Mouse (Mus musculus) CH12.LX (cell line): ENCODE results near the gene Il31. TPM values are rescaled to one million over a fixed set of nuclear protein-coding genes. Genes with fewer than 3 reads are reported as not detected.
"Not testable (repeated sequence)": the region's sequence is repeated elsewhere in the genome, so short reads cannot be mapped to it uniquely, and the experiment has no call there.

Source experiments
- DNase-seq: peaks from one replicate; pipeline ENCODE4 v3.0.0-alpha.2; 2013; ENCODE audit errors: extremely low read depth
- H3K27ac ChIP-seq: 2 replicates; pipeline ENCODE4 v1.5.1; 2012; ENCODE audit warnings: low read depth, mild to moderate bottlenecking, control low read depth, moderate library complexity; ENCODE audit not compliant: insufficient read depth
- H3K27me3 ChIP-seq: replicated peaks from 2 replicates; pipeline ENCODE3; 2012; ENCODE audit warnings: inconsistent platforms
- H3K36me3 ChIP-seq, 2 experiments: replicated peaks in 1 of 2; 2 replicates each; pipeline versions ENCODE3 to v1.6.1; 2012; ENCODE audit warnings: inconsistent platforms in 1 of 2, low read length in 1 of 2, mild to moderate bottlenecking in 1 of 2, mixed read lengths in 1 of 2, moderate library complexity in 1 of 2; ENCODE audit not compliant: control insufficient read depth in 1 of 2, insufficient read depth in 1 of 2
- H3K4me1 ChIP-seq, 2 experiments: 2 replicates each; pipeline ENCODE4 v1.6.1; 2012; ENCODE audit warnings: inconsistent platforms in 1 of 2, moderate library complexity in 1 of 2; ENCODE audit not compliant: insufficient read depth in 2 of 2, control insufficient read depth in 1 of 2
- H3K4me2 ChIP-seq: 2 replicates; pipeline ENCODE4 v1.6.1; 2012; ENCODE audit warnings: low read depth, mild to moderate bottlenecking, control low read depth; ENCODE audit not compliant: poor library complexity, insufficient read depth, severe bottlenecking
- H3K4me3 ChIP-seq, 3 experiments: fragments of 150-350 bp in 1 of 3; sonication (generic) in 1 of 3; replicated peaks in 1 of 3; 2 replicates each; pipeline versions ENCODE3 to v1.5.1; 2011 to 2012; ENCODE audit warnings: low read depth in 2 of 3, low read length in 2 of 3, mild to moderate bottlenecking in 2 of 3, moderate library complexity in 2 of 3, control low read depth in 1 of 3, improper control_type of control experiment in 1 of 3, inconsistent platforms in 1 of 3, mixed read lengths in 1 of 3; ENCODE audit not compliant: poor library complexity in 1 of 3
- H3K79me2 ChIP-seq: replicated peaks from 2 replicates; pipeline ENCODE4 v1.6.1; 2012; ENCODE audit warnings: mild to moderate bottlenecking, moderate library complexity; ENCODE audit not compliant: control insufficient read depth, poor library complexity, insufficient read depth, severe bottlenecking; ENCODE audit errors: extremely low read depth
- H3K9ac ChIP-seq: 2 replicates; pipeline ENCODE4 v1.6.1; 2012; ENCODE audit warnings: low read depth, mild to moderate bottlenecking, control low read depth, moderate library complexity; ENCODE audit not compliant: insufficient read depth
- H3K9me3 ChIP-seq: replicated peaks from 2 replicates; pipeline ENCODE3; 2012; ENCODE audit warnings: low read length, inconsistent platforms, mixed read lengths
- E2F4 ChIP-seq: IDR thresholded peaks from 2 replicates; pipeline ENCODE4 v1.6.1; 2011; ENCODE audit warnings: low read depth, low read length, improper control_type of control experiment; ENCODE audit not compliant: insufficient replicate concordance
- ELF1 ChIP-seq: IDR thresholded peaks from 2 replicates; pipeline ENCODE4 v1.6.1; 2014; ENCODE audit warnings: low read depth, mild to moderate bottlenecking, inconsistent platforms, low read length, improper control_type of control experiment
- GABPA ChIP-seq: IDR thresholded peaks from 2 replicates; pipeline ENCODE4 v1.6.1; 2012; ENCODE audit warnings: low read depth, low read length, improper control_type of control experiment, inconsistent platforms; ENCODE audit not compliant: insufficient replicate concordance
- IRF4 ChIP-seq: IDR thresholded peaks from 2 replicates; pipeline ENCODE4 v1.6.1; 2014; ENCODE audit warnings: low read depth, mild to moderate bottlenecking, inconsistent platforms, low read length, improper control_type of control experiment
- KAT2A ChIP-seq: IDR thresholded peaks from 2 replicates; pipeline ENCODE4 v1.6.1; 2012; ENCODE audit warnings: low read length, improper control_type of control experiment, inconsistent platforms; ENCODE audit not compliant: insufficient replicate concordance
- MAFK ChIP-seq: IDR thresholded peaks from 2 replicates; pipeline ENCODE4 v1.6.1; 2011; ENCODE audit warnings: low read length, improper control_type of control experiment; ENCODE audit not compliant: insufficient replicate concordance
- MXI1 ChIP-seq: IDR thresholded peaks from 2 replicates; pipeline ENCODE4 v1.6.1; 2011; ENCODE audit warnings: mild to moderate bottlenecking, low read depth, low read length, improper control_type of control experiment
- NELFE ChIP-seq: IDR thresholded peaks from 2 replicates; pipeline ENCODE4 v1.6.1; 2011; ENCODE audit warnings: low read depth, low read length, improper control_type of control experiment
- NRF1 ChIP-seq: IDR thresholded peaks from 2 replicates; pipeline ENCODE4 v1.6.1; 2014; ENCODE audit warnings: low read depth, mild to moderate bottlenecking, inconsistent platforms, low read length, improper control_type of control experiment, moderate library complexity
- PAX5 ChIP-seq: IDR thresholded peaks from 2 replicates; pipeline ENCODE4 v1.6.1; 2012; ENCODE audit warnings: low read length, inconsistent platforms, mixed read lengths
- RAD21 ChIP-seq: IDR thresholded peaks from 2 replicates; pipeline ENCODE4 v1.6.1; 2011; ENCODE audit warnings: low read depth, mild to moderate bottlenecking, low read length, improper control_type of control experiment, moderate library complexity
- SIN3A ChIP-seq: IDR thresholded peaks from 2 replicates; pipeline ENCODE4 v1.6.1; 2012; ENCODE audit warnings: low read length, improper control_type of control experiment, inconsistent platforms
- TBP ChIP-seq: conservative IDR thresholded peaks from 2 replicates; pipeline ENCODE4 v1.6.1; 2011; ENCODE audit warnings: low read depth, low read length, improper control_type of control experiment
- TCF12 ChIP-seq: IDR thresholded peaks from 2 replicates; pipeline ENCODE4 v1.6.1; 2014; ENCODE audit warnings: low read depth, mild to moderate bottlenecking, inconsistent platforms, low read length, improper control_type of control experiment
- USF1 ChIP-seq: IDR thresholded peaks from 2 replicates; pipeline ENCODE4 v1.6.1; 2014; ENCODE audit warnings: low read depth, mild to moderate bottlenecking, inconsistent platforms, low read length, improper control_type of control experiment
- ZKSCAN1 ChIP-seq: IDR thresholded peaks from 2 replicates; pipeline ENCODE4 v1.6.1; 2012; ENCODE audit warnings: low read depth, inconsistent platforms, low read length, improper control_type of control experiment, borderline replicate concordance
- ZNF384 ChIP-seq: IDR thresholded peaks from 2 replicates; pipeline ENCODE4 v1.6.1; 2012; ENCODE audit warnings: low read depth, low read length, improper control_type of control experiment, inconsistent platforms
- dilution Hi-C: fragments of 300-500 bp; cut with MboI; formaldehyde crosslinking; loops from 2 replicates; pipeline ENCODE4 v1.14.3; 2020; ENCODE audit warnings: low sequenced_read_pairs; ENCODE audit not compliant: extremely low pct_unique_long_range_greater_than_20kb, extremely low pct_ligation_motif_present
- in situ Hi-C: fragments of 300-500 bp; cut with MboI; formaldehyde crosslinking; loops from 3 replicates; pipeline ENCODE4 v1.14.3; 2019; ENCODE audit warnings: low sequenced_read_pairs, low pct_ligation_motif_present, low pct_unique_long_range_greater_than_20kb, mixed read lengths
- polyA plus RNA-seq: library from polyadenylated mRNA; unstranded; fragments of >175 nt; gene quantifications from 2 replicates; pipeline ENCODE4 v1.2.1, GENCODE M21; 2012; ENCODE audit warnings: low read depth; ENCODE audit not compliant: insufficient read length
- total RNA-seq, 2 experiments: library from RNA; depleted of rRNA; stranded (reverse); fragments of 300-350 nt in 1 of 2; fragments of >200 nt in 1 of 2; gene quantifications; 2 replicates each; pipeline ENCODE4 v1.2.3; 2012 to 2014

Il31 gene
- total and polyA plus RNA-seq, 3 experiments = not detected

GRCm38 (mm10) chr5:123512102-123512501 lies 22.8 kb upstream of the Il31 start:
- Histone ChIP-seq H3K9me3 (no peaks in the 10 kb centered on the region), H3K79me2 (no peaks in the 10 kb centered on the region), H3K36me3 (peaks cover 29 to 72% of the 10 kb centered on the region in 2 experiments), H3K4me2 (no peak overlapping the region), H3K9ac (no peak overlapping the region), H3K4me1 (peaks cover 0 to 16% of the 10 kb centered on the region in 2 experiments; a peak in 2 of 4 replicates), H3K4me3 (no peak overlapping the region), H3K27ac (no peak overlapping the region), H3K27me3 (peaks cover 6% of the 10 kb centered on the region)
- in situ Hi-C loops = no loop called here
- DNase-seq = no peak
- TF ChIP-seq PAX5 (no peak), NELFE (no peak), TCF12 (no peak), E2F4 (no peak), GABPA (no peak), SIN3A (no peak), ZKSCAN1 (no peak), ZNF384 (no peak), TBP (no peak), MAFK (no peak), USF1 (no peak), KAT2A (no peak), IRF4 (no peak)
- dilution Hi-C loops = no loop called here

- H3K4me3 ChIP-seq, DNase-seq, H3K27ac ChIP-seq, H3K4me2 ChIP-seq, H3K9ac ChIP-seq, H3K4me1 ChIP-seq, dilution Hi-C loops, H3K79me2 ChIP-seq, in situ Hi-C loops, H3K9me3 ChIP-seq, H3K27me3 ChIP-seq: not testable (repeated sequence)
- H3K36me3 ChIP-seq = peaks cover 25 to 65% of the 10 kb centered on the region in 2 experiments
Measured at GRCm38 (mm10) chr5:123511426-123511825, 22.1 kb upstream of the Il31 start.

DNA sequence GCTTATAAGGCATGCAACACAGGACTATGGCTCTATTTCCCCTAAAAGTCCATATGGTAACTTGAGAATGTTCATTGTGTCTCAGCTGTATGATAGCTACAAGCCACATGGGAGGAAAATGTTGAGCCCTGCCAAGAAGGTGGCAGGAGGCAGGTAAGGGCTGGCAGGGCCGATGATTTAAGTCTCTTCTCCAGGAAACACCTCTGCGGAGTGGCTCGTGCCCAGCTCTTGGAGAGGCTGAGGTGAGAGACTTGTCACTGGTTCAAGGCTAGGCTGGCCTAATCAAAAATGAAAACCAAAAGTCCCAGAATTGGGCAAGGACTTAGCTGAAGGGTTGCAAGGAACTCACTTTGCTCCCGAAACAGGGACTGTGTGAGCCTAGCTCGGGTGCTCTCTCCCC lies 20.9 kb upstream of the Il31 start, which contains the start of gene B3gnt4:
Gene B3gnt4, plus strand, starts transcription at position 301 of the 400 bp plus-strand sequence.
- H3K4me2 ChIP-seq = no peak within 1 kb of the TSS
- in situ Hi-C loops (no loop called here), dilution Hi-C loops (no loop called here)
- TF ChIP-seq MXI1 (no peak), ELF1 (no peak), KAT2A (no peak), RAD21 (no peak), NRF1 (no peak)
- no peaks in the 10 kb centered on the region for H3K9me3 ChIP-seq
- H3K27ac ChIP-seq = no peak within 1 kb of the TSS
- no peaks in the 10 kb centered on the region for H3K79me2 ChIP-seq
- no peak within 1 kb of the TSS for H3K4me3 ChIP-seq
- H3K36me3 ChIP-seq = peaks cover 22 to 52% of the 10 kb centered on the region in 2 experiments
- no peak for DNase-seq
- H3K27me3 ChIP-seq = peaks cover 11% of the 10 kb centered on the region
- H3K9ac ChIP-seq = no peak within 1 kb of the TSS
- 0 out of 4 replicates have a peak, but pooled peaks cover 0 to 6% of the 10 kb centered on the region in 2 experiments for H3K4me1 ChIP-seq
